In genomic region chrX:56791268-56791667, GRCm38 (mm10) we compare ENCODE assay signal across 9 mouse cellular contexts. TPM values are rescaled to one million over a fixed set of nuclear protein-coding genes. Genes with fewer than 3 reads are reported as not detected.
A peak's percentile ranks its signal among the peaks of the same experiment; 100 is the strongest.
DNase-seq lines count a peak whose midpoint lies in the region; ATAC-seq and TF ChIP-seq lines count a peak whose summit lies in the region.
"Had no signal": no experiment of that assay in that cellular context is flagged by ENCODE, and none has a peak within 500 bp of the region (broad histone marks: within the 10 kb centered on the region; RNA-seq: fewer than 3 reads in every experiment).

No protein-coding gene starts in this region.

- DNase-seq in heart, adult 11 months = peak; percentile 95
- DNase-seq in cerebellum, adult 11-12 months = peak; percentile 53
- DNase-seq in forelimb bud, embryonic 11.5 days (ENCODE audit: low read depth, low spot score) = peak; percentile 34
- peak; percentile 38 for DNase-seq in induced T-regulatory cell, adult 2 months (ENCODE audit: low read depth)
- peak; percentile 36 to 41 for DNase-seq in left cerebral cortex, postnatal 25 days (ENCODE audit: low spot score in 2 of 2)
- peak; percentile 79 for DNase-seq in midbrain, embryonic 14.5 days
- DNase-seq in stomach, postnatal 0 days (ENCODE audit: low spot score) = peak; percentile 63

- WGBS in heart, embryonic 11.5 days (ENCODE audit: insufficient replicate concordance) = 59% methylated on average over 15 of the region's 15 CpGs
- 52% methylated on average over 15 of the region's 15 CpGs for WGBS in midbrain, embryonic 14.5 days
- 45% methylated on average over 15 of the region's 15 CpGs for WGBS in stomach, postnatal 0 days

- H3K4me3 ChIP-seq in heart, embryonic 11.5 days (ENCODE audit: low read depth, low read length) = no peak overlapping the region
- no peak overlapping the region for H3K4me3 ChIP-seq in midbrain, embryonic 14.5 days (replicated peaks; ENCODE audit: low read depth, low read length)
- no peak overlapping the region for H3K4me3 ChIP-seq in stomach, postnatal 0 days (ENCODE audit: low read depth, low read length)
- H3K4me3 ChIP-seq: liver, embryonic 15.5 days had no signal

- intact Hi-C loops in left cerebral cortex, postnatal 25 days (cut with DNase I) = loop anchor here (2.0 kb wide), 1 partner anchor 140 kb away; no protein-coding TSS in a partner anchor

- no peak for ATAC-seq in heart, embryonic 11.5 days (replicated peaks; ENCODE audit: insufficient number of reproducible peaks, low FRiP score, low TSS enrichment)
- ATAC-seq in midbrain, embryonic 14.5 days (ENCODE audit: low FRiP score, low TSS enrichment) = peak; percentile 60
- peak; percentile 66 for ATAC-seq in stomach, postnatal 0 days (ENCODE audit: low FRiP score, low TSS enrichment)

- H3K27ac ChIP-seq in heart, embryonic 11.5 days (ENCODE audit: low read depth, low read length) = no peak overlapping the region
- H3K27ac ChIP-seq in midbrain, embryonic 14.5 days (replicated peaks; ENCODE audit: low read depth, low read length) = no peak overlapping the region
- H3K27ac ChIP-seq in stomach, postnatal 0 days (replicated peaks) = no peak overlapping the region
- H3K27ac ChIP-seq: liver, embryonic 15.5 days had no signal

- no peak overlapping the region for H3K4me2 ChIP-seq in heart, embryonic 11.5 days
- no peak overlapping the region for H3K4me2 ChIP-seq in midbrain, embryonic 14.5 days (ENCODE audit: low read length)
- H3K4me2 ChIP-seq in stomach, postnatal 0 days (replicated peaks; ENCODE audit: low read depth) = no peak overlapping the region
- H3K4me2 ChIP-seq: liver, embryonic 15.5 days had no signal

- no peaks in the 10 kb centered on the region for H3K36me3 ChIP-seq in heart, embryonic 11.5 days (ENCODE audit: control insufficient read depth, insufficient read depth, low read length)
- peaks cover 4% of the 10 kb centered on the region; the same call in 1 of the 2 replicates for H3K36me3 ChIP-seq in midbrain, embryonic 14.5 days (ENCODE audit: control insufficient read depth, insufficient read depth, low read length)
- no peaks in the 10 kb centered on the region for H3K36me3 ChIP-seq in stomach, postnatal 0 days (ENCODE audit: control insufficient read depth, insufficient read depth, low read length)
- H3K36me3 ChIP-seq: liver, embryonic 15.5 days had no signal

- H3K27me3 ChIP-seq in heart, embryonic 11.5 days (ENCODE audit: control insufficient read depth, insufficient read depth, low read length) = no peaks in the 10 kb centered on the region
- no peaks in the 10 kb centered on the region for H3K27me3 ChIP-seq in midbrain, embryonic 14.5 days (ENCODE audit: control insufficient read depth, insufficient read depth, low read length)
- H3K27me3 ChIP-seq in stomach, postnatal 0 days (ENCODE audit: control insufficient read depth, insufficient read depth, low read length) = no peaks in the 10 kb centered on the region
- H3K27me3 ChIP-seq: liver, embryonic 15.5 days had no signal

- TF ChIP-seq CTCF in stomach, postnatal 0 days (IDR thresholded peaks at IDR 0.05; ENCODE audit: low read depth) = peak; percentile 74

- no peaks in the 10 kb centered on the region for H3K4me1 ChIP-seq in heart, embryonic 11.5 days (ENCODE audit: control insufficient read depth, insufficient read depth, low read length)
- H3K4me1 ChIP-seq in midbrain, embryonic 14.5 days (ENCODE audit: control insufficient read depth, insufficient read depth, low read length) = no peaks in the 10 kb centered on the region
- no peaks in the 10 kb centered on the region for H3K4me1 ChIP-seq in stomach, postnatal 0 days (replicated peaks; ENCODE audit: control insufficient read depth, insufficient read depth)
- H3K4me1 ChIP-seq: liver, embryonic 15.5 days had no signal

- TF ChIP-seq EP300 in stomach, postnatal 0 days (optimal IDR thresholded peaks at IDR 0.05) = no peak

- H3K9ac ChIP-seq in heart, embryonic 11.5 days (ENCODE audit: low read depth, low read length) = no peak overlapping the region
- no peak overlapping the region for H3K9ac ChIP-seq in midbrain, embryonic 14.5 days (replicated peaks; ENCODE audit: low read length)
- H3K9ac ChIP-seq in stomach, postnatal 0 days (ENCODE audit: low read length) = no peak overlapping the region
- H3K9ac ChIP-seq: liver, embryonic 15.5 days had no signal

- H3K9me3 ChIP-seq in heart, embryonic 11.5 days (replicated peaks; ENCODE audit: control insufficient read depth, low read length) = no peaks in the 10 kb centered on the region
- H3K9me3 ChIP-seq in midbrain, embryonic 14.5 days (ENCODE audit: control insufficient read depth, low read length) = no peaks in the 10 kb centered on the region
- H3K9me3 ChIP-seq in stomach, postnatal 0 days (ENCODE audit: control insufficient read depth, low read length) = no peaks in the 10 kb centered on the region
- H3K9me3 ChIP-seq: liver, embryonic 15.5 days had no signal

RNA-seq across cellular contexts. Expression of gene Map7d3, which starts 30.9 kb away (rescaled TPM):
- polyA plus RNA-seq in heart, embryonic 11.5 days (2014; fragmentation: Nextera tagmentation; extraction: Ambion mirVana) = 1.3 and 1.8 TPM in 2 replicates
- under 1 TPM in 1 of 2 experiments, not detected in 1; 0.23 TPM for total RNA-seq in left cerebral cortex, postnatal 25 days (2021)
- polyA plus RNA-seq in midbrain, embryonic 14.5 days (2014; fragmentation: Nextera tagmentation; extraction: Ambion mirVana) = 0.22 and 0.66 TPM in 2 replicates
- polyA plus RNA-seq in stomach, postnatal 0 days (2015; fragmentation: Nextera tagmentation; extraction: Ambion mirVana) = 1.9 and 2.2 TPM in 2 replicates

RNA-seq across cellular contexts. Expression of gene Fhl1, which starts 59.7 kb away (rescaled TPM):
- polyA plus RNA-seq in heart, embryonic 11.5 days (2014; fragmentation: Nextera tagmentation; extraction: Ambion mirVana) = 135 and 137 TPM in 2 replicates
- 10 to 100 TPM; 98.4 to 99.2 TPM for total RNA-seq in left cerebral cortex, postnatal 25 days (2021)
- 156 and 171 TPM in 2 replicates for polyA plus RNA-seq in midbrain, embryonic 14.5 days (2014; fragmentation: Nextera tagmentation; extraction: Ambion mirVana)
- 386 and 394 TPM in 2 replicates for polyA plus RNA-seq in stomach, postnatal 0 days (2015; fragmentation: Nextera tagmentation; extraction: Ambion mirVana)

Comparison
In these comparisons a context has a peak if more than half of its experiments do, and no peak if none do; other contexts are left out.
1. DNase-seq: peak in every context shown above with its lines; median percentile 95 in heart, adult 11 months; 79 in midbrain, embryonic 14.5 days; 63 in stomach, postnatal 0 days; 53 in cerebellum, adult 11-12 months; 38 in left cerebral cortex, postnatal 25 days; 38 in induced T-regulatory cell, adult 2 months; 34 in forelimb bud, embryonic 11.5 days.